Mouse (Mus musculus): Measurements from ENCODE around the gene Zmynd8. TPM values are rescaled to one million over a fixed set of nuclear protein-coding genes. Genes with fewer than 3 reads are reported as not detected.

Zmynd8 gene
- polyA plus RNA-seq, 1 experiment from 2014 or later, result 35.7 TPM

DNA sequence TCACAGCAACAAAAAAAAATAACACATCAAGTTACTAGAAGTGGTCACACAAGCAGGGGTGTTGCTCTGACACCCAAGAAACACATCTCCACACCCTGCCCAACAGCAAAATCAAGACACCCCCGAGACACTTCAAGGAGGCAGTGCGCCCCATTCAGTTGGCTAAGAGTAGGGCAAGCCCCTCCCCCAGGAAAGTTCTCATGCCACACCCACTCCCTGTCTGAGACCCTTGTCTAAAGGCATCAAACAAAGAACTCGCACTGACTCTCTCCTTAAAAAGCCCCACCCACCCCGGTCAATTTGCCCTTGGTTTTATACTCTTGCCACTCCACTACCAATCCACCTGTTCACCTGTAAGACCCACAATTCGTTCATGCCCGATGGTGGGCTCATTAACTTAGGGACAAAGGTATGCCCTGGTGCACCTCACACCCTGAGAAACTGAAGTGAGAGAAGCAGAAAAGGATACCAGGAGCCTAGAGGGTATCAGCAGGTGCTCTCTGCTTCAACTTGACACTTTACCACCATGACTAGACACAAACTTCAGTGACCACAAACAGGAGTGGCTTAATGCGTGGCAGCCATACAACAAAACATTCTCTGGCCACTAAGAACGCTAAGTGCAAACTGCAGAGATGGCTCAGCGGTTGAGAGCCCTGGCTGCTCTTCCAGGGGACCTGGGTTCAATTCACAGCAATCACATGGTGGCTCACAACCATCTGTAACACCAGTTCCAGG, 45.8 kb downstream of the Zmynd8 start:
- 58% methylated on average over 9 of the region's 9 CpGs for WGBS (ENCODE audit: insufficient replicate concordance)
- Histone ChIP-seq H3K36me3 (peaks cover 76% of the 10 kb centered on the region), H3K9me3 (replicated peaks) (no peaks in the 10 kb centered on the region), H3K4me2 (no peak overlapping the region), H3K27ac (peak overlapping the region; percentile 37; the same call in 1 of the 2 replicates), H3K4me1 (peaks cover 81% of the 10 kb centered on the region), H3K27me3 (replicated peaks) (no peaks in the 10 kb centered on the region), H3K9ac (no peak overlapping the region), H3K4me3 (no peak overlapping the region)
- no peak for ATAC-seq

- Histone ChIP-seq H3K4me2 (no peak overlapping the region), H3K4me3 (no peak overlapping the region), H3K36me3 (peaks cover 83% of the 10 kb centered on the region), H3K4me1 (peaks cover 74% of the 10 kb centered on the region), H3K9ac (no peak overlapping the region), H3K9me3 (replicated peaks) (no peaks in the 10 kb centered on the region), H3K27ac (peak overlapping the region; percentile 37; the same call in 1 of the 2 replicates), H3K27me3 (replicated peaks) (no peaks in the 10 kb centered on the region)
- WGBS (ENCODE audit: insufficient replicate concordance), result 63% methylated on average over 11 of the region's 11 CpGs
- no peak for ATAC-seq
Measured at GRCm38 (mm10) chr2:165852453-165852852, 46.4 kb downstream of the Zmynd8 start.

GRCm38 (mm10) chr2:165851811-165852415, 46.9 kb downstream of the Zmynd8 start:
- no peak overlapping the region for H3K4me3 ChIP-seq
- 88% methylated on average over 13 of the region's 13 CpGs for WGBS (ENCODE audit: insufficient replicate concordance)

DNA sequence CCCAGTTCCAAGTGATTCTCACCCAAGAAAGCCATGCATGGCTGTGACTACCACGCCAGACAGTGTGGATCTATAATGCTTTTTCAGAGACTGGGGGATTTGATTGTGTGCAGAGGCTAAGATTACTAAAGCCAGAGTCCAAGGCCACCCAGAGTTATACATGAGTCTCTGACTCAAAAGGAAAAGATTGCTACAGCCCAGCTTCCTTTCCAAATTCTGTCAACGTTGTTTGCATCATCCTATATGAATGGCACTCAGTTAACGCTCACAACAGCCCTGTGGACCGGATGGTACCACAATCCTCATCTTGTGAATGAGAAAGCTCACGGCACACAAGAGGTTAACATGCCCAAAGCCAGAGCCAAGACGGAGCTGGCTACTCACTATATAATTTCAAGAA, 48.0 kb downstream of the Zmynd8 start:
- no peak overlapping the region for H3K4me3 ChIP-seq
- H3K27ac ChIP-seq, result no peak overlapping the region
- H3K4me1 ChIP-seq, result peaks cover 58% of the 10 kb centered on the region
- H3K27me3 ChIP-seq (replicated peaks), result no peaks in the 10 kb centered on the region
- 84% methylated on average over 6 of the region's 6 CpGs for WGBS (ENCODE audit: insufficient replicate concordance)
- no peak for ATAC-seq
- no peak overlapping the region for H3K9ac ChIP-seq
- H3K36me3 ChIP-seq, result peaks cover 89% of the 10 kb centered on the region
- H3K4me2 ChIP-seq, result no peak overlapping the region
- H3K9me3 ChIP-seq (replicated peaks), result no peaks in the 10 kb centered on the region

More at GRCm38 (mm10) chr2:165851811-165852415, 46.9 kb downstream of the Zmynd8 start:
- H3K4me2 ChIP-seq, result no peak overlapping the region
- 0 out of 2 replicates have a peak overlapping the region, but pooled peaks have one; percentile 8 for H3K27ac ChIP-seq
- H3K27me3 ChIP-seq (replicated peaks), result no peaks in the 10 kb centered on the region
- H3K36me3 ChIP-seq, result peaks cover 88% of the 10 kb centered on the region
- no peak overlapping the region for H3K9ac ChIP-seq
- no peaks in the 10 kb centered on the region for H3K9me3 ChIP-seq (replicated peaks)
- no peak for ATAC-seq
- H3K4me1 ChIP-seq, result peaks cover 69% of the 10 kb centered on the region

DNA sequence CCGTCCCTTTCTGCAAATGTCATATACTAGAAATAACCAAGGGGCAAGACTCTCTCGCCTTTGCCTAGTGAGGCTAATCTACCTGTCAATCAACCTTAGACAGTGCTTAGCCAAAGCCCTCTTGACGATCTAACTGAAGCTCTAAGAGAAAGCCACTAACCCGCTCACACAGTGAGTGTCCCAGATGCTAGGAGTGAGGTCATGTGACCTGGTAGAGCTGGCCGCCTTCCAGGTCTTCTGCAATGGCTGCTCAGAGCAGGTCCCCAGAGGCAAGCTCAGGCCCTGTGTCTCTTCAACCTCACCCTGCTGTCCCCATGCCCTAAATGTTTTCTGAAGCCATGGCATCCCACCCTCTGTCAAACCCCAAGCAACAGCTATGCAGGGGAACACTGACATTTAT, 49.7 kb downstream of the Zmynd8 start:
- Histone ChIP-seq H3K27ac (no peak overlapping the region), H3K9me3 (replicated peaks) (no peaks in the 10 kb centered on the region), H3K4me1 (peaks cover 41% of the 10 kb centered on the region), H3K9ac (no peak overlapping the region), H3K36me3 (peaks cover 98% of the 10 kb centered on the region), H3K4me3 (no peak overlapping the region), H3K27me3 (replicated peaks) (no peaks in the 10 kb centered on the region), H3K4me2 (no peak overlapping the region)
- no peak; the same call in 1 of the 2 replicates for ATAC-seq
- 56% methylated on average over 5 of the region's 5 CpGs for WGBS (ENCODE audit: insufficient replicate concordance)

DNA sequence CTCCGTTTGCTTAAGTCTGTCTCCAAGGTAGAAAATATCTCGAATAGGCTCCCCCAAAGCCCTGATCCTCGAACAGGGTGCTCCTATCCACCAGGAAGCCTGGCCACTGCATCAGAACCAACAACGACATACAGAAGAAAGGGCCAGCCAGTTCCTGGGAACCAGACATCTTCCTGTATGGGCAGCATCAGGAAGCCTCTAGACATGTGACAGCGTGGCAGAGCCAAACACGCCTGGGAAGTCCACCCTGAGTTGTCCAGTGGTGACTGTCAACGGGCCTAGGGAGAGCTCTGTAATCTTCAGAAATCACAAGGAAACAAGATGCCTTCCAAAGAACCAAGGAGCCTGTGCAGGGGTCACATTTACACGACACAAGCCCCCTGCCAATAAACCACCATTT, 52.0 kb downstream of the Zmynd8 start:
- Histone ChIP-seq H3K27me3 (replicated peaks) (no peaks in the 10 kb centered on the region), H3K36me3 (peaks cover 100% of the 10 kb centered on the region), H3K9me3 (replicated peaks) (no peaks in the 10 kb centered on the region), H3K4me2 (no peak overlapping the region), H3K27ac (no peak overlapping the region), H3K9ac (no peak overlapping the region), H3K4me3 (no peak overlapping the region), H3K4me1 (peaks cover 19% of the 10 kb centered on the region; the same call in 1 of the 2 replicates)
- ATAC-seq, result no peak
- WGBS (ENCODE audit: insufficient replicate concordance), result 82% methylated on average over 8 of the region's 8 CpGs

DNA sequence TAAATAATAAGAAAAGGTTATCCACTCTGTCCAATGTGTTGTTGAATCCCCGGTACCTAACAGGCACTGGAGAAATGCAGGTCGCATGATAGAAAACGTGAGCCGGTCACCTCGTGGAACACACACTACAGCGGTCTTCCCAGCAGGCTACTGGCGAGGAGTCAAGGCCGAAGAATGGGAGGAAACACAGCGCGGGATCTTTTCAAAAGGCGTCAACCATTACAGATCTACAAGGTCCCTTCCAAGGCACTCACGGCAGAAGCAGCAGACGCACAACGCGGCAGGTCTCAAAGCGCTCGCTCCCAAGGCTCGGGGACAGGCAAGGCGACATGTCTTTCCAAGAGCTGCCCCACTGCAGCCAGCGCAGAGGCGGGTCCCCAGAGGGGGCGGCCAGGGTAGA, 53.3 kb downstream of the Zmynd8 start:
- no peaks in the 10 kb centered on the region for H3K27me3 ChIP-seq (replicated peaks)
- WGBS (ENCODE audit: insufficient replicate concordance), result 89% methylated on average over 22 of the region's 22 CpGs
- no peak for ATAC-seq
- H3K4me3 ChIP-seq, result no peak overlapping the region
- H3K9ac ChIP-seq, result no peak overlapping the region
- peaks cover 15% of the 10 kb centered on the region; the same call in 1 of the 2 replicates for H3K4me1 ChIP-seq
- no peak overlapping the region for H3K27ac ChIP-seq
- no peak overlapping the region for H3K4me2 ChIP-seq
- peaks cover 100% of the 10 kb centered on the region for H3K36me3 ChIP-seq
- H3K9me3 ChIP-seq (replicated peaks), result no peaks in the 10 kb centered on the region

DNA sequence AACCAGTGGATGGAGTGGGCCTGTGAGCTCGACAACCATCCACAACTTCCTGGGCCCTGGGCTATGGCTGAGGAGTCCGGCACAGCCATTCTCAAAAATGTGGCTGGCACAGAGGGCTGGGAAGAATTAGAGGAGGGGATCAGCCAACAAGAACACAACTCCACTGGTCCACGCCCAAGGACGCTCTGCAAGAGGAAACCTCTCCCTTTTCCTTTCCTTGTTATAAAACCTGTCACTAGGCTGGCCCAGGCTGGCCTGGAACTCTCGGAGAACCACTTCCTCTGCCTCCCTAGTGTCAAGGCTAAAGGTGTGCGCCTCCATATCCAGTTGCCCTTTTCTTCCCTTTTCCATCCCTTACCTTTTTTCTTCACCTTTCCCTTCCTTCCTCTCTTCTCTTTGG, 55.5 kb downstream of the Zmynd8 start:
- Histone ChIP-seq H3K27me3 (replicated peaks) (no peaks in the 10 kb centered on the region), H3K4me2 (no peak overlapping the region), H3K27ac (no peak overlapping the region), H3K4me1 (peaks cover 2% of the 10 kb centered on the region; the same call in 1 of the 2 replicates), H3K4me3 (no peak overlapping the region), H3K36me3 (peaks cover 100% of the 10 kb centered on the region), H3K9me3 (replicated peaks) (no peaks in the 10 kb centered on the region), H3K9ac (no peak overlapping the region)
- ATAC-seq, result no peak
- 89% methylated on average over 6 of the region's 6 CpGs for WGBS (ENCODE audit: insufficient replicate concordance)

GRCm38 (mm10) chr2:165842241-165842640, 56.6 kb downstream of the Zmynd8 start:
- Histone ChIP-seq H3K27me3 (replicated peaks) (no peaks in the 10 kb centered on the region), H3K4me3 (no peak overlapping the region), H3K27ac (no peak overlapping the region), H3K9me3 (replicated peaks) (no peaks in the 10 kb centered on the region), H3K4me2 (no peak overlapping the region), H3K9ac (no peak overlapping the region), H3K36me3 (peaks cover 100% of the 10 kb centered on the region), H3K4me1 (no peaks in the 10 kb centered on the region)
- WGBS (ENCODE audit: insufficient replicate concordance), result 94% methylated on average over 10 of the region's 10 CpGs
- ATAC-seq, result no peak

DNA sequence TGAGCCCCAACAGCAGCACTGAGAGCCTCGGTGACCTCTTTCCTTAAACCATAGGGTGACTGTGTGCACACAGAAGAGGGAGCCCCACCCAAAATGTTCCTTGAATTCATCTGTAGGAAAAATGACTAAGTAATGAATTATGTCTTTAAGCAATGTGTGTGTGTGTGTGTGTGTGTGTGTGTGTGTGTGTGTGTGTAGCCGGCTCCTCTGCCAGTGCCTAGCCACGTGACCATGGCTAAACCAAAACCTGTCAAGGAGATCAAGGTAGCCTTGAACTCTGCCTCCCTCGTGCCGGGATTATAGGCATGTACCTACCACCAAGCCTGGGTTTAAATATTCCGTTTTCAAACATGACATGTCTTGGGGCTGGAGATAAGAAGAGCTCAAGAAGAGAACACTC, 57.0 kb downstream of the Zmynd8 start:
- no peaks in the 10 kb centered on the region for H3K9me3 ChIP-seq (replicated peaks)
- no peak overlapping the region for H3K4me2 ChIP-seq
- 80% methylated on average over 6 of the region's 6 CpGs for WGBS (ENCODE audit: insufficient replicate concordance)
- no peak overlapping the region for H3K4me3 ChIP-seq
- H3K4me1 ChIP-seq, result no peaks in the 10 kb centered on the region
- H3K36me3 ChIP-seq, result peaks cover 100% of the 10 kb centered on the region
- no peaks in the 10 kb centered on the region for H3K27me3 ChIP-seq (replicated peaks)
- ATAC-seq, result no peak
- no peak overlapping the region for H3K9ac ChIP-seq
- H3K27ac ChIP-seq, result no peak overlapping the region

- WGBS (ENCODE audit: insufficient replicate concordance), result 93% methylated on average over 7 of the region's 7 CpGs
- H3K27ac ChIP-seq, result no peak overlapping the region
Measured at GRCm38 (mm10) chr2:165840852-165841251, 58.0 kb downstream of the Zmynd8 start.

GRCm38 (mm10) chr2:165839317-165839652, 59.5 kb downstream of the Zmynd8 start:
- ATAC-seq, result no peak
- Histone ChIP-seq H3K4me2 (no peak overlapping the region), H3K4me3 (no peak overlapping the region), H3K9me3 (replicated peaks) (no peaks in the 10 kb centered on the region), H3K27ac (no peak overlapping the region), H3K9ac (no peak overlapping the region), H3K27me3 (replicated peaks) (no peaks in the 10 kb centered on the region), H3K4me1 (no peaks in the 10 kb centered on the region), H3K36me3 (peaks cover 100% of the 10 kb centered on the region)
- 82% methylated on average over 2 of the region's 2 CpGs for WGBS (ENCODE audit: insufficient replicate concordance)

More at GRCm38 (mm10) chr2:165840852-165841251, 58.0 kb downstream of the Zmynd8 start:
- Histone ChIP-seq H3K4me3 (no peak overlapping the region), H3K36me3 (peaks cover 100% of the 10 kb centered on the region), H3K27me3 (replicated peaks) (no peaks in the 10 kb centered on the region), H3K4me2 (no peak overlapping the region), H3K9ac (no peak overlapping the region), H3K4me1 (no peaks in the 10 kb centered on the region), H3K9me3 (replicated peaks) (no peaks in the 10 kb centered on the region)
- ATAC-seq, result no peak
